Mouse (Mus musculus) CH12.LX (cell line): ENCODE results near the gene Lrit2.

Experiments used
- EP300 ChIP-seq: IDR thresholded peaks from 2 replicates; pipeline ENCODE4 v1.6.1; 2011; ENCODE audit warnings: low read length, improper control_type of control experiment
- POLR2AphosphoS2 ChIP-seq: IDR thresholded peaks from 2 replicates; pipeline ENCODE4 v1.6.1; 2011; ENCODE audit warnings: low read depth, low read length, improper control_type of control experiment
- UBTF ChIP-seq: IDR thresholded peaks from 2 replicates; pipeline ENCODE4 v1.6.1; 2012; ENCODE audit warnings: low read depth, mild to moderate bottlenecking, inconsistent platforms, low read length, improper control_type of control experiment, moderate library complexity

- TF ChIP-seq POLR2AphosphoS2 = no peak
- no peak for TF ChIP-seq EP300
- TF ChIP-seq UBTF = no peak
These were observed 34.8 kb downstream of the Lrit2 start for GRCm38 (mm10) chr14:37102484-37102883.
